Mouse (Mus musculus) megakaryocyte, adult 5-6 weeks (primary cell): ENCODE measurements around the gene Cd3e. TPM values are rescaled to one million over a fixed set of nuclear protein-coding genes. Genes with fewer than 3 reads are reported as not detected.
"Not testable (repeated sequence)": the region's sequence is repeated elsewhere in the genome, so short reads cannot be mapped to it uniquely, and the experiment has no call there.

Experiments used
- ATAC-seq: 2 replicates; pipeline ENCODE4 v1.8.0; 2016; ENCODE audit warnings: mild to moderate bottlenecking, inconsistent platforms; ENCODE audit not compliant: poor library complexity, severe bottlenecking
- total RNA-seq, 2 experiments: library from RNA; stranded (forward) in 1 of 2; stranded (reverse) in 1 of 2; fragments of 153-499, 151-499 nt in 1 of 2; fragments of 221-1000, 200-1000 nt in 1 of 2; gene quantifications; 2 replicates each; pipeline versions ENCODE4 v1.2.3 to v1.2.4; 2015 to 2017

Cd3e gene
- 3.5 and 5.8 TPM in 2 replicates for total RNA-seq (2015)
- total RNA-seq (2017), result 0.73 and 4.1 TPM in 2 replicates

DNA sequence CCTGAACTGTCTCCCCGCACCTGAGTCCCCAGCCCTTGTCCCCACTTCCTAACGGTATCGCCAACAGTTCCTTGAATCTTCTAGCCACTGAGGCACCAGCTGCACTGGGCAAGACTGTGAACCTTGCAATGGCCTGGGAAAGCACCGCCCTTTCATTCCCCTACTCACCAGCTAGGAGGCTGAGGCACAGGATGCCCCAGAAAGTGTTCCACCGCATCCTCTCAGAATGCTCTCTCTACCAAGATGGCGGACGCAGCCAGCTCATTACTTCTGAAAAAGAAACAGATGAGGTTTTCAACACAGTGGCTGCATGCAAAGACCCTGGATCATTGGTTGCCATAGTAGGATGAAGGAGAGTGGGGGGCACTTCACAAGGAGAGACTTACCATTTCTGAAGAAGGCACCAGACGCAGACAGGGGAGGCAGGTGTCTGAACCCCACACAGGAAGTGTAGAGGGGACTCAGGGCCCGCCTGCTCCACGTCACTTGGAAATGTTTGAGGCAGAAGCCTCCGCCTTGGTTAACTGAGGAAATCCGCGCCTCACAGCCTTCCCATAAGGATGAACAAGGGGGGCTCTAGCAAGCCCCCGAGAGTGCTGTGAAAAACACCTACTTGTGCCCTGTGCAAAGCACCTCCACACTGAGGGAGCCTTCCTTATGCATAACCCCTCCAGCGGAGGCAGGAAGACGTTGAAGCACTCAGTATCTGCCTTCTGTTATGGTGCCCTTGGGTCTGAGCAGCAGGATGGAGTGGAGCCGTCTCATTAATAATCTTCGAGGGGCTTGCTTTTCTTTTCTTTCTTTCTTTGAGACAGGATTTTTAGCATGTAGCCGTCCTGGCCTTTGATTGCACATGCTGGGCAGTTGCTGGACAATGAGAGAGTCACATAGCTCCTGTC is at the start of gene Cd3e:
TSS of gene Cd3e (minus strand) at position 448 of the 899 bp plus-strand sequence.
- ATAC-seq, result no peak

DNA sequence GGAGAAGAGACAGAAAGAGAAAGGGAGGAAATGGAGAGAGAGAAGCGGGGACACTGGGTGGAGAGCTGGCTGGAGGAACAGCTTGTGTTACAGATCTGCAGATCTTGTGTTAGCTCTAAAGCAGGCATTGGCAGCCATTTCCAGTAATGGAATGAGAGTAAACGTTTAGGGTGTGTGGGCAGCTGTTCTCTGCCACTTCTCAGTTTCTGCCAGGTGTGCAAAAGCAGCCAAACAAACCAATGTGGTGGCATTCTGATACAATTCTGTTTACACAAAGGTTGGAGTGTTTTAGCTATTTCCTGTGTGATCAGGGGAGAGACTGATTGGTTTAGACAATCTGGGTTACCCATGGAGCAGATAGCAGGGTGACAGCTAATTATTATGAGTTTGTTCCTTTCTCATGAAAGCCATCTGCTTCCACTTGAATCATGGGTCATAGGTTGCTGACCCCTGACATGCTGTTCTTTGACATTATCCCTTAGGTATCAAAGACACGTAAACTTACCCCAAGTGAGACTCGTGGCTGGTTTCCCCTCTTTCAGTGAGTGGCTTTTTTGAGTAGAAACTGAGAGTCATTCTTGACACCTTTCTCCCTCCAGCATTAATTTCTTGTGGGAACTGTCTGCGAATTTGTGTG is 49.0 kb upstream of the Cd3e start:
- no peak for ATAC-seq

DNA sequence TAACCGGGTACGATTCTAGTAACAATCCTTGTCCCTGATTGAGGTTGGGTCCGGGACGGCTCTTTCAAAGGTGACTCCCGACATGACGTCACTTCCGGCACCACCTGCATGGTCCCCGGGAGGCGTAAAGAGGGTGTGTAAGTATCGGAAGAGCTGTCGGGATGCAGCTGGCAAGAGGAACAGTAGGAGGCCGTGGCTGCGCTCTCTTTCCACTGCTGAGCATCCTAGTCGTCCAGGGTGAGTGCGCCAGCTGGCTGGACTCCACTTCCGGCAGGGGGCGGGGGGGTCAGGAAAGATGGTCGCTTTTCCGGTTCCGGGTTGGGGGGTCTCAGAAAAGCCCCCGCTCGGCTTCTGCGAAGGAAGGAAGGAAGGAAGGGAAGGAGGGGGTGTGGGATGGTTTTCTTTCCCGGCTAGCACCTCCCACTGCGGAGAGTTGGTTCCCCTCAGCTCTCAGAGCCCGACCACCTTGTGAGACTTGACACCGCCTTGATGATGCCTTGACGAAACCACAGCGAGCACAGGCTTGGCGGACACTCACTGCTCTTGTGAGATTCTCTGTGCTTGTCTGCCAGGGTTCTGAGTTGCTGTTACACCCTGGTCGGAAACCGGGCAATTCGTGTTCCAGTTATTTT is 45.8 kb upstream of the Cd3e start, which contains the start of gene Mpzl3:
TSS of gene Mpzl3 (plus strand) at position 105 of the 632 bp plus-strand sequence.
- ATAC-seq, result peak; percentile 60

DNA sequence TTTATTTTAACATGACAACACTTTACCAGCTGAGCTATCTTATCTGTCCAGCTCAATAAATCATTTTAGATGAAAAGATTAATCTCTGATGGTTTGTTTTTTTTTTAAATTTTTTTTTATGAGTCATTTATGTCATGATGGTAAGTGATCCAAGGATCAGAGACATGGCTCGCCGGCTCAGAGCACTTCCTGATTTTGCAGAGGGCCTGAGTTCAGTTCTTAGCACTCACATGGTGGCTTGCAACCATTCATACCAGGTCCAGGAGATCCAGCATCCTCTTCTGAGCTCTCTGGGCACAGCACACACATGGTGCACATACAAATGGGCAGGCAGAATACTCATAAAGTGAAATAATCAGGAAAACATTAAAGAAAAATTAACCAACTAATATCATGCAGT is 40.9 kb upstream of the Cd3e start:
- ATAC-seq, result no peak

DNA sequence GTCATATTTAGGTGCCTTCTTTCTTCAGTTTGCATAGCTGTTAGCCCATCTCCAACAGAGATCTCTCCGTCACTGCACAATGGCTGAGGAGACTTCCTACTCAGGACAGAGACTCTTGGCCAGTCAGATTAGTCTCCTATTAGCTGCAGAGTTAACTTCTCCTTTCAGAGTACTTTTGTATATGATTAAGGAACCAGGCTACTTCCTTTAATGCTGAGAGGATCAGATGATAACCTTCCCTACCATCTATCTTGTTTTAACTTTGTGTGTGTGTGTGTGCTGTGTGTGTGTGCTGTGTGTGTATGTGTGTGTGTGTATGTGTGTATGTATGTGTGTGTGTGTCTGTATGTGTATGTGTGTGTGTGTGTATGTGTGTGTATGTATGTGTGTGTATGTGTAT is 40.3 kb upstream of the Cd3e start:
- peak; percentile 95 for ATAC-seq

DNA sequence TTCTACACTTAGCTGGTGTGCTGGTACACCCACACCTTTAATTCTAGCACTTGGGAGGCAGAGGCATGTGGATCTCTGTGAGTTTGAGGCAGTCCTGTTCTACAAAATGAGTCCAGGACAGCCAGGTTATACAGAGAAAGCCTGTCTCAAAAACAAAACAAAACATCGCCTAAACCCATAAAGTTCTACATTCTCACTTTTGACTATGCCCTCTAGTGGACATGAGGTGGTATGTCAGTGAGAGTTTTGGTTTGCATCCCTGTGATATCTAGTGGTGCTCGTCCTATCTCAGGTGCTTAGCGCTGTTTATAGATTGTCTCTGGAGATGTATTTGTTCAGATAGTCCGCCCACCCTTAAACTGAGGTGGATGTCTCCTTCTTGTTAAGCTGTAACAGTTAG is 39.1 kb upstream of the Cd3e start:
- ATAC-seq, result peak; percentile 62; the same call in 1 of the 2 replicates

DNA sequence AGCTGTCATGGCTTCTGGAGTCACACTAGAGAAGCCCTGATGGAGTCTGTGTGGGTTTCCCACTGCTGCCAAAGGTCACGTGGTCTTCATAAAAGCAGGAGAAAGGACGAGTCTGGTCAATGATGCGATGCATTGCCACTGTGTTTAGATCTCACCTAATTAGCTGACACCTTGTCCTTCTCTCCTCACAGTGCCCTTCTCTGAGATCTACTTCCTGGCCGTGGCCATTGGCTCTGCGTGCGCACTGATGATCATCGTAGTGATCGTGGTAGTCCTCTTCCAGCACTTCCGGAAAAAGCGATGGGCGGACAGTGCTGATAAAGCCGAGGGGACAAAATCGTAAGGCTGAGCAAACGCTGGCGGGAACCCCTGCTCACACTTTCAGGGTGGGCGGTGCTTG is 37.5 kb upstream of the Cd3e start:
- ATAC-seq, result no peak

DNA sequence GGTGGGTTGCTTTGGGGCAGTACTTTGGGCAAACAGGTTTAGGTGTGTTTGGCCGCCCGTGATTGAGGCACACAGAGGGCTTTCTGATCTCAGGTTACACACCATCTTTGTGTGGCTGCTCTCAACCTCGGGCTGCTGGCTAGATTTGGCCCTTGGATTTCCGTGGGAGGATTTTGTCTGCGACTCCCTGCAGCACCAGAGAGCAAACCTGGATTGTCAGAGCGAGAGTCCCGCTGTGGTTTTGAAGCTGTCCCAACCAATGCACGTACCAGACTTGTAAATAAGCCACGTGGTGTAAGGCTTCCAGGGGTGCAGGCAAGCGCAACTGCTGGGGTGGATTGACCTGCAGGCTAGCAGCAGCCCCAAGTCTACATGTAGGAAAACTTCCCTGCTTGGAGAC is 33.5 kb upstream of the Cd3e start:
- ATAC-seq, result no peak

DNA sequence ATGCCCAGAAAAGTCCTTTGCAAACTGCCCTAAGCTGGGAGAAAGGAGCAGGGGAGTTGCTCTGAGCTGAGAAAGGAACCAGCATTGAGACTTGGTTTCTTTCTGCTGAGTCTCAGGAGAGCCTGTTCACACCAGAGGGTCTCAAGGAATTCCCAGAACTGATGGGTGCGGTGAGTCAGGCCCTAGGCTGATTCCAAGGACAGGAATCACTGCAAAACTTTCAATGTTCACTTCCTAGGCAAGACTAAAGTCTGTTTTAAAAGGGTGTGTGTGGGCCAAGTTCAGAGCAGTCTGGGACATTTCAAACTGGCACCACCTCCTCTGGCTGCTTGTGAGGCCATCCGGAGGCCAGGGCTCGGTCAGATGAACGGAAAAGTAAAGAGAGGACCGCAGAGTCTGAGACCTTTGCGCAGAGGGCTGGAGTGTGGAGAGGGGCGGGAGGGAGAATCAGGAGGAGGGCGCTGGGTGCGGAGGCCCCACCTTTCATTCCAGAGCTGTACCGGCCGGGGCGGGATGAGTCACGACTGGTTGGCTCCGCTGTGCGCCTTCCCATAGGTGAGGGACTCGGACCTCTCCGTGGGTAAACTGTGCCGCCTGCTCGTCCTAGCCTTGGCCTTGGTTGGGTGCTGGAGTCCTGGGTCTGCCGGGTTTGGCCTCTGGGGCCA is 32.8 kb upstream of the Cd3e start:
- no peak for ATAC-seq

DNA sequence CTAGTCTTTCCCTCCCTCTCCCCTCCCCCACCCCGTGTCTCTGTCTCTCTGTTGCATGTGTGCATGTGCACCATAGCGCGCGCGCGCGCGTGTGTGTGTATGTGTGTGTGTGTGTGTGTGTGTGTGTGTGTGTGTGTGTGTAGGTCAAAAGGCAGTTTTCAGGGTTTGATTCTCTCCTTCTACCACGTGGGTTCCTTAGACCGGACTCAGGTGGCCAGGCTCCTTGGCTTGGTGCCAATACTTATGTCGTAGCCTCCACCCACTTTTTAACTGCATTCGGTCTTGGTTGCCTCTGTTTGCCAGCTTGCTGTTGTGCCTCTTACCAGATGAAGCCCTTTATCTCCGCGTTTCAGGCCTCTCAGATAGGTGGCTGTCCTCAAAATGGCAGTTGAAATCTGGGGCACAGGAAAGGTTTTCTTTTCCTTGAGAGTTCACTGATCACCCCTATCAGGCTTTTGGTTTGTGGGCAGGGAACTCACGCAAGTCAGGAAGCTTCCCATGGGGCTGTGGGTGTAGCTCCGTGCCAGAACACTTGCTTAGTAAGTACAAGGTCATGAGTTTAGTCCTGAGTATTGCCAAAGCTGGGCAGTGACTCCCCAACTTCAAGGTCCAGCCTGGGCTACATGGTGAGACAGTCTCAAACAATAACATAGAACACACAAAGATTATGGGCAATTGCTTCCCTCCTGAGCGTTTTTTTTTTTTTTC is 31.9 kb upstream of the Cd3e start:
- no peak for ATAC-seq

DNA sequence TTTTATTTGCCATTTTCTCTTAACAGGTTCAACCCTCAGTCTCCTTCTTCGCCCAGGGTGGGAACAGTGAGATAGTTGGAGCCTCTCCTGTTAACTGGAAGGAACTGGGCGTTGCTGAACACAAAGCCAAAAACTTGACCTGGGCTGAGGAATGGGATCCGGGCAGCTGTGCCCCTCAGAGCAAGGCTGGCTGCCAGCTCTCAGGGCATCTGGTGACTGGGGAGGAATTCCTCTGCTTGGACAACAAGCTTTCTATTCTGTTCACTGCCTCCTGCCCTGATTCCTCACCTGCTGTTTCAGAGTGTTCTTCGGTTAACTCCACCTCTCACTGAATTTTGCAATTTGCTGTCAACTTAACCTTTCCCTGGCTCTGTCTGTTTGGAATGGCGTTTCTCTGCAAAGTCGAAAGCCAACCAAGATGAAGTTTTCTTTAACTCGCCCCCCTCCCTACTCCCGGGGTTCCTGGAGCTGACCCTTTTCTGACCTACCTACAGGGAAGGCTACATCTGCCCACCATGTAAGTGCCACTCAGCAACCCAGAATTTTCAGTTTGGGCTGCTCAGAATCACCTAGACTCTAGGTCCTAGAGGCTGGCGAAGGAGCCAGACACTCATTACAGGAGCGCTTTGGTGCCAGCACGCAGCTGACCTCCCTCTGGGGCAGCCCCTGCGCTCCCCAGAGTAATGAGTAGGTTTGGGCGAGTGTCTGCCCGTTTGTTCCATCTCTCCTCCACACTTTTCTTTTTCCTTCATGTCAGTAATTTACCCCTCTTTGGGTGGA is 30.8 kb upstream of the Cd3e start:
- no peak for ATAC-seq

DNA sequence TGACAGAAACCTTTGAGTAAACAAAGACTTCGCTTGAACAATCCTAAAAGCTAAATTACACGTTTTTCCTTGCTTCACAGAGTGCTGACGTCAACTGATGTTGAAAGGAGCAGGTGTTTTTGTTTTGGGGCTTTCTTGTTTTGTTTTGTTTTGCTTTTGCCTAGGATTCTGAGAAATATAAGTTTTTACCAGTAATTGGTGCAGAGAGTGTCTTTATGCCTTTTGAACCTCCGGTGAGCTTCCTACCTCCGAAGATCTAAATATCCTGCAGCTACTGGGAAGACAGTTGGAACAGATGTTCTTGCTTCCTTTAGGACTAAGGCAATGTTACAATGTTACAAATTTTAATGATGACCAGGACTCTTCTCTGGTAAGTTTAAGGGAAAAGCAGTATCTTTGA is 30.1 kb upstream of the Cd3e start, which contains the start of gene Mpzl2:
TSS of gene Mpzl2 (plus strand) at position 301 of the 400 bp plus-strand sequence.
- ATAC-seq, result no peak

DNA sequence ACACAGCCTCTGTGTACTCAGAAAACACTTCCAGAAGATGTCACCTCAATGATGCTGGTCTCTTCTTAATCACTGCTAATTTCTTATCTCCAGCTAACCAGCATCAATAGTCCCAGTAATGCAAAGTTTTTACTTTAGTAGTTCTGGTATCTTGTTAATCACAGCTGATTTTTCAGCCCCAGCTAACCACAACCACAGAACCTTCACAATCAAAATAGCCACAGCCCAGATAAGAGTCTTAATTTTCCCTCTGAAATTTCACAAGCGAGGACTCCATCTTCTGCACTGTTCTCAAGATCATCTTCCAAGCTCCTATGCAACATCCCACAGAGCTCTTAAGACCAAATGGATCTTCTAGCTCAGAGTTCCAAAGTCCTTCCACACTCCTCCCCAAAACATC is 28.4 kb upstream of the Cd3e start:
- ATAC-seq, result not testable (repeated sequence)

DNA sequence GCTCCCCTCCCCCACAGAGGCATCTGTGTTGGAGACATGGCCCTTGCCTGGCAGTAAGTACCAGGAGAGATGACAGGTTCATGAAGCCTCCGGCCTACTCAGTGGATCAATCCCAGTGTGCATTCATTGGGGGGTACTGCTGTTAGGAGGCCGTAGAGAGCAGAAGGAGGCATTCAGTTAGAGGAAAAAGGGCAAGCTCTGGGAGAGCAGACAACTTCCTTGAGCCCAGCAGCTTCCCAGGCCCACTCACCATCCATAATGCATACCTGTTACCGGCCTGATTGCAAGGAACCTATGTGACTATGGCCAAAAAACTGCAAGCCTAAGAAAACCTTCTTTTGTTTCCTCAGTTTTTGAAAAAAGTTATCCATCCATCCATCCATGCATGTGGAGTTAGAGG is 25.1 kb upstream of the Cd3e start:
- ATAC-seq, result no peak

DNA sequence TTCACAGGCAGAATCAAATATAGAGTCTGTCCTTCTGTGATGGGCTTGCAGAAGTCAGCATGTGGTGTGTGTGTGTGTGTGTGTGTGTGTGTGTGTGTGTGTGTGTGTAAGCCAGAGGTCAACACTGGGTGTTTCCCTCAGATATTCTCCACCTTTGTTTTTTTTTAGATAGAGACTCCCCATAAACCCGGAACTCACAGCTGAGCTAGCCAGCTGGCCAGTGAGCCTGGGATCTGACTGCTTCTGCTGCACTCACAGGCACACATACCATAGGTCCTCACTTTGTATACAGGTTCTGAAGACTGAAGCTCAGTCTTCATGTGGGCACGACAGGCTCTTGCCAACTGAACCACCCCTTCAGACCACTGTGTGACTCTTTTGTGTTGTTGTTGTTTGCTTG is 22.8 kb upstream of the Cd3e start:
- ATAC-seq, result no peak

DNA sequence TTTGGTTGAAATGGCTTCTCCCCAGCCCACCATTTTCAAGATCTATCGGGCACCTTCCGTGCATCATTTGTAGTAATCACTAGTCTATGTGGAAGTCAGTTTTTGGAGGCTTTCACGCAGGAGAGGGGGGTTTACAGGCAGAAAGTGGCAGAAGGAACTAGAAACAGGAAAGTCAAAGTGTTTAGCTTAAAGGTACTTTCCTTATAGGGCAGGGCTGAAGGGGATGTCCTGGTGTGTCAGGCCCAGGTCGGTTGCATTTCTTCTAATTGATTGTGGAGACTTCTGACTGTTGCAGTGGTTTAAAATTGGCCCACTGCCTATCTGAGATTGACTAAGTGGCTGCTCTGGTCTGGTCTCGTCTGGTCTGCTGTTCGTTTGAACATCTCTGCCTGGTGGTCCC is 20.9 kb upstream of the Cd3e start:
- no peak for ATAC-seq

DNA sequence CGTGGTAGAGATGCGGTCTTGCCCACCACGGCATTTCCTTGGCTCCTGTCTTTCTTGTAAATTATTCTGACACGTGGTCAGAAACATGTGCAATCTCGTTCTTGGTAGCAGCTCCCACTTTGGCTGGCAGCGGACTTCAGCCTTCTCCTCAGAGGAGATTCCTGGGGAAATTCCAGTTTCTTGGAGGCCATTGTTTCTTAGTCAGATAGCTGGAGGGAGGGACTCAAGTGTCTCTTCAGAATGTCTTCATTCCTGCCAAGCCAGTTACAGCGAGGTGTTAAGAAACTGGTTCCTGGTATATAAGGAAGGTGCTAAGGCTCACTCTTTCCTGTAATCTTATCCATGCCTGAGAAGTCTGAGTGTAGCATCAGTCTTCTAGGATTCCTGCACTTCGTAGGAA is 17.9 kb upstream of the Cd3e start:
- no peak for ATAC-seq

DNA sequence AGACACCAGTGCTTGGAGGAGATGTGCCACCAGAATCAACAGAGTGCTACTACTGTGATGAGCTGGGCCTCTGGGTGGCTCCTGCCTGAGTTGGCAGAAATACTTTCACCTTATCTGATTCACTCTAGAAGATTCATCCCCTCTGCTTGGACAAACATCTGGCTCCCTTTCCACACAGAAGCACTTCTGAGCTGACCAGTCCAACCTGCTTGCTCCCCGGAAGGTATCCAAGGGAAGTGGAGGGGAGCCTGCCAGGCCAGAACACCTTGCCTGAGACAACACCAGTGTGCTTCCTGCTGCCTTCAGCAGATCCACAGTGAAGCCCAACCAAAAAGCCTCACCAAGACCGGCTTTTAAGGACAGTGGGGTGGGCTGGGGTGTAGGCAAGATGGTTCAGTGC is 14.8 kb upstream of the Cd3e start:
- no peak for ATAC-seq

DNA sequence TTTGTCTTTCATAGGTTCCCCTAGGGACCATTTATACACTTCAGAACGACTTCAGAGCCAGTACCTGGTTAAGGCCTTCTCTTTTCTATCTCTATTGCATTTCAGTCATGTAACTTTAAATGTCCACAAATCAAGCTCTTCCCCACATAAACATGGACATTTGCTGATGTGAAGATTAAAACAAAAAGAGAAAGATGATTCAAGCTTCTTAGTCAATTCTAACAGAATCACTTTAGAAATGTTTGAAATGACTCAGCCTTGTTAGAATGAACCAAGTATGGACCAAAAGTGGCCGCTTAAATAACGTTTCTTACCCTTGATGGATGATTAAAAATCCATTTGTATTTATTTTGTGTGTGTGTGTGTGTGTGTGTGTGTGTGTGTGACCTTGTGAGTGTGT is 14.2 kb upstream of the Cd3e start:
- ATAC-seq, result no peak

DNA sequence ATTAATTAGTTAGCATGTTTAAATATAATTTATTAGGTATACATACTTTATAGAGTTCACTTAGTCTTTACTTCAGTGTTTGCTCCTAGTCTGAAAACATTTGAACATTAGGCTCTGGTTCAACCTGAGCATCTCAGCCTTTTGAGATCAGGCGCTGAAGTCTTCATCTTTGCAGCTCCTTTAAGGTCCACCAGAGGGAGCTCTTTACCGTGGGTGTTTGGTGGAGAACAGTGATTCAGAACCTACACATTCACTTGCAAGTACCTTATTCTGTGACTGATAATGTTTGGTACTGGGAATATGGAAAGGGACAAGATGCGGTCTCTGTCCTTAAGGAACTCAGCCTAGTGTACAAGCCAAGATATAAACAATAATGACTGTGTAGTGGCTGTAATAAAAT is 13.4 kb upstream of the Cd3e start:
- ATAC-seq, result peak; percentile 84
